In genomic region chr6:63347015-63347414, GRCm38 (mm10) we compare ENCODE assay signal across 19 mouse cellular contexts.
DNase-seq lines count a peak whose midpoint lies in the region; TF ChIP-seq lines count a peak whose summit lies in the region.
"Had no signal": no experiment of that assay in that cellular context is flagged by ENCODE, and none has a peak within 500 bp of the region (broad histone marks: within the 10 kb centered on the region; RNA-seq: fewer than 3 reads in every experiment).

No protein-coding gene starts in this region.

- intact Hi-C loops in heart, adult 2 months (cut with DNase I), result no loop called here

- no peak for TF ChIP-seq CTCF in C2C12 (IDR thresholded peaks at IDR 0.05; ENCODE audit: control insufficient read depth, insufficient read depth, insufficient read length)
- TF ChIP-seq CTCF in heart, adult 2 months (IDR thresholded peaks at IDR 0.05), result no peak

- no peaks in the 10 kb centered on the region for H3K27me3 ChIP-seq in C2C12 (ENCODE audit: control insufficient read depth, insufficient read depth, insufficient read length)
- no peaks in the 10 kb centered on the region for H3K27me3 ChIP-seq in heart, adult 2 months (ENCODE audit: control insufficient read depth, insufficient read depth, low read length)
- H3K27me3 ChIP-seq: CH12.LX, Patski had no signal

- TF ChIP-seq POLR2A in heart, adult 2 months (IDR thresholded peaks at IDR 0.05; ENCODE audit: insufficient read depth, low read depth, low read length), result no peak

- H3K79me3 ChIP-seq in C2C12 (ENCODE audit: low read depth), result no peaks in the 10 kb centered on the region

- no peak overlapping the region for H3K27ac ChIP-seq in heart, adult 2 months

- 81% methylated on average over 1 of the region's 1 CpGs for WGBS in heart, adult 2 months

- no peak overlapping the region for H3K4me3 ChIP-seq in C2C12 (ENCODE audit: insufficient read depth, poor library complexity, severe bottlenecking)
- no peak overlapping the region for H3K4me3 ChIP-seq in heart, adult 2 months

- H3K4me1 ChIP-seq in heart, adult 2 months (ENCODE audit: control insufficient read depth, insufficient read depth, low read length), result no peaks in the 10 kb centered on the region

- H3ac ChIP-seq in C2C12 (ENCODE audit: control insufficient read depth, insufficient read length, low read depth), result no peak overlapping the region

- no peaks in the 10 kb centered on the region for H3K36me3 ChIP-seq in C2C12 (ENCODE audit: control insufficient read depth, insufficient read depth)
- no peaks in the 10 kb centered on the region for H3K36me3 ChIP-seq in heart, adult 2 months (ENCODE audit: control insufficient read depth, insufficient read depth, low read length)
- H3K36me3 ChIP-seq: G1E had no signal

- no peaks in the 10 kb centered on the region for H3K79me2 ChIP-seq in C2C12 (ENCODE audit: control insufficient read depth, insufficient read depth)
- H3K79me2 ChIP-seq in heart, adult 2 months (replicated peaks; ENCODE audit: control insufficient read depth, insufficient read depth, low read length), result no peaks in the 10 kb centered on the region

- DNase-seq in Muller cell, postnatal 12 days (ENCODE audit: inconsistent ontology term), result peak; percentile 89
- DNase-seq in urinary bladder, postnatal 25 days (ENCODE audit: low spot score), result no peak
- DNase-seq in heart, adult 2 months, result no peak
- DNase-seq: adrenal gland, adult 2 months; adrenal gland, adult 8-10 months; adrenal gland, postnatal 10 days; adrenal gland, postnatal 14 days; adrenal gland, postnatal 25 days; adrenal gland, postnatal 36 days; B cell, adult 2 months; cerebellum, adult 11 months; cerebellum, adult 11-12 months; cerebellum, adult 18-20 months; cerebellum, adult 2 months; cerebellum, adult 8-10 months had no signal

- TF ChIP-seq EP300 in heart, adult 2 months (IDR thresholded peaks at IDR 0.05; ENCODE audit: insufficient read depth, low read depth, low read length), result no peak

- H3K9ac ChIP-seq in heart, adult 2 months (ENCODE audit: low read depth, low read length), result no peak overlapping the region

TF ChIP-seq in C2C12, 6 proteins besides CTCF, POLR2A, EP300 and RAD21:
- TF ChIP-seq FOSL1 (IDR thresholded peaks at IDR 0.05; ENCODE audit: insufficient read depth, low read length, poor library complexity, severe bottlenecking) (peak; percentile 44), USF1 (IDR thresholded peaks at IDR 0.05; ENCODE audit: low read depth) (no peak), MYOG (IDR thresholded peaks at IDR 0.05; ENCODE audit: control insufficient read depth, extremely low read depth, insufficient read length) (no peak), MYOD1 (IDR thresholded peaks at IDR 0.05; ENCODE audit: control insufficient read depth, insufficient read length, low read depth) (no peak), CEBPB (IDR thresholded peaks at IDR 0.05; ENCODE audit: low read depth) (peak; percentile 56), MAX (IDR thresholded peaks at IDR 0.05) (no peak)
